Mouse (Mus musculus): ENCODE measurements around the gene Trdmt1. TPM values are rescaled to one million over a fixed set of nuclear protein-coding genes. Genes with fewer than 3 reads are reported as not detected.
A peak's percentile ranks its signal among the peaks of the same experiment; 100 is the strongest.

The Trdmt1 gene
- polyA plus RNA-seq, 1 experiment from 2014 or later: 4.4 TPM

DNA sequence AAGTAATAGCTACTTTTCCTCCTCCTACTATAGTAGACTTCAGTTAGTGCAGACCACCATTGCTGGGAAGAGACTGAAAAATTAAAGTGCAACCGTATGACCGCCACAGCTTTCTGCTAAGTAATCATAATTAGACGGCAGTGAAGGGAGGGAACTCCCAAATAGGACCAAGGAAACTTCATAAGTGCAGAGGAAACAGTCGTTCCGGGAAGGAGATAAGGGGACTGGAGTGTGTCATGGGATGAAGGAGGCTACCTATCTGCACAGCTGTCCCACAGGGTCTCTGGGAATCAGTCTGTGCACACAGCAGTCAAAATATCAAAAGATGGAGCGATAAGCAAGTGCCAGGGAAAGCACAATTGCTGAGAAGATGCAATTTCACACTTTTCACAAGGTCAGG, 13.8 kb downstream of the Trdmt1 start:
- DNase-seq (no peak), ATAC-seq (no peak)
- H3K4me3 ChIP-seq (ENCODE audit: low read depth, low read length): no peak overlapping the region
- H3K27ac ChIP-seq (ENCODE audit: low read depth): no peak overlapping the region
- WGBS (ENCODE audit: insufficient replicate concordance): 65% methylated on average over 6 of the region's 6 CpGs
- H3K4me2 ChIP-seq (ENCODE audit: low read depth, low read length): no peak overlapping the region
- TF ChIP-seq EP300 (IDR thresholded peaks at IDR 0.05; ENCODE audit: low read depth) (no peak), CTCF (IDR thresholded peaks at IDR 0.05; ENCODE audit: low read depth) (no peak)
- no peaks in the 10 kb centered on the region for H3K27me3 ChIP-seq (ENCODE audit: insufficient read depth, low read length)
- H3K9me3 ChIP-seq (ENCODE audit: low read length): no peaks in the 10 kb centered on the region
- H3K36me3 ChIP-seq (replicated peaks; ENCODE audit: insufficient read depth, low read length): no peaks in the 10 kb centered on the region
- H3K9ac ChIP-seq (replicated peaks): no peak overlapping the region
- peaks cover 12% of the 10 kb centered on the region; the same call in 1 of the 2 replicates for H3K4me1 ChIP-seq (ENCODE audit: insufficient read depth)

DNA sequence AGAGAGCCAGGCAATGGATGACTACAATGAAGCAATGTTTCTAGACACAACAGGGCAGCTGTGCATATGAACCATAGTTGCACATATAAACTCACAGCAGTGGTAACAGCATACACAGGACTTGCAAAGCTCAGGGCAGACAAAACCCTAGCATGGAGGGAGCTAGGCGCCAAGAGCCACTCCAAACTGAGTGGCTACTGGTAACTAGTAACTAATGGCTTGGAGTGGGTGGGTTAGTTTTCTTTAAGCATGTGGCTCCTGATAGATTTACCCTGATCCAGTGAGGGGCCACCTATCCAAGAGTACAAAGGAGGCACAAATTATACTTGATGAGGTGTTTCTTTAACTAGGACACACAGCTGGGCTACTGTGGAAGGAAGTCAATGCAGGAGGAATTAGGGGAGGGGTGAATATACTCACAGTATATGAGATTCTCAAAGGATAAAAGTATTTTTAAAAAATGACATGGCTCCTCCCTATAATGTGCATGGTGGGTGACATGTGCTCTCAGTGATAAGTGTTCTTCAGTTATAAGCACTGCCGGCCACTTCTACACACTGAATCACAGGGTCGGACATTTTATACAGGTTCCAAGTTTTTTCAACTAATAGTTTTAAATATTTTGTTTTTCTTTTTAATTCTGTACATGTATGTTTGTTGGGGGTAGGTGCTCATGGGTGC, 15.1 kb downstream of the Trdmt1 start:
- no peaks in the 10 kb centered on the region for H3K36me3 ChIP-seq (replicated peaks; ENCODE audit: insufficient read depth, low read length)
- no peak for ATAC-seq
- TF ChIP-seq EP300 (IDR thresholded peaks at IDR 0.05; ENCODE audit: low read depth): no peak
- no peak for TF ChIP-seq CTCF (IDR thresholded peaks at IDR 0.05; ENCODE audit: low read depth)
- H3K4me2 ChIP-seq (ENCODE audit: low read depth, low read length): no peak overlapping the region
- H3K9me3 ChIP-seq (ENCODE audit: low read length): no peaks in the 10 kb centered on the region
- H3K27me3 ChIP-seq (ENCODE audit: insufficient read depth, low read length): no peaks in the 10 kb centered on the region
- 62% methylated on average over 3 of the region's 3 CpGs for WGBS (ENCODE audit: insufficient replicate concordance)
- no peak overlapping the region for H3K4me3 ChIP-seq (ENCODE audit: low read depth, low read length)
- DNase-seq: no peak
- H3K9ac ChIP-seq (replicated peaks): no peak overlapping the region
- H3K27ac ChIP-seq (ENCODE audit: low read depth): no peak overlapping the region
- H3K4me1 ChIP-seq (ENCODE audit: insufficient read depth): peaks cover 10% of the 10 kb centered on the region; the same call in 1 of the 2 replicates

DNA sequence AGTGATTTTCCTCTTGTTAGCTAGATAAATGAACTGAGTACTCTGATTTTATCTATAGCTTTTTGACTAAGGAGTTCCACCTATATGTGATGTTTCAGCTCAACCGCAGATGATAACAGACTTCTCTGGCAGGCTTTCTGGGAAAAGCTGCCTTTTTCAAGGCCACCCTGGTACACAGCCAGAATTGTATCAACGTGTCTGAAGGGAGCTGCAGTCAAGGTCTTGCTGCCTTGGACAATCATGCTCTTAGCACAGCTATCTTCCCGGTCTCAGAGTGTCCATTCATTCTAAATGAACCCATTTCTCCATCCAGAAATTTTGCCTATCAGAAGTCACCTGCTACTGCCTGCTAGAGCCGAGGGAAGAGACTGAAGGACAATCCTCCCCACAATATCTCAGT, 16.9 kb downstream of the Trdmt1 start:
- H3K4me1 ChIP-seq (ENCODE audit: insufficient read depth): peaks cover 16% of the 10 kb centered on the region
- H3K9ac ChIP-seq (replicated peaks): no peak overlapping the region; the same call in 1 of the 2 replicates
- no peaks in the 10 kb centered on the region for H3K36me3 ChIP-seq (replicated peaks; ENCODE audit: insufficient read depth, low read length)
- no peak overlapping the region for H3K27ac ChIP-seq (ENCODE audit: low read depth)
- TF ChIP-seq EP300 (IDR thresholded peaks at IDR 0.05; ENCODE audit: low read depth) (no peak), CTCF (IDR thresholded peaks at IDR 0.05; ENCODE audit: low read depth) (no peak)
- no peaks in the 10 kb centered on the region for H3K27me3 ChIP-seq (ENCODE audit: insufficient read depth, low read length)
- no peak overlapping the region for H3K4me3 ChIP-seq (ENCODE audit: low read depth, low read length)
- 58% methylated on average over 4 of the region's 4 CpGs for WGBS (ENCODE audit: insufficient replicate concordance)
- H3K9me3 ChIP-seq (ENCODE audit: low read length): no peaks in the 10 kb centered on the region
- DNase-seq (no peak), ATAC-seq (no peak)
- no peak overlapping the region for H3K4me2 ChIP-seq (ENCODE audit: low read depth, low read length)

DNA sequence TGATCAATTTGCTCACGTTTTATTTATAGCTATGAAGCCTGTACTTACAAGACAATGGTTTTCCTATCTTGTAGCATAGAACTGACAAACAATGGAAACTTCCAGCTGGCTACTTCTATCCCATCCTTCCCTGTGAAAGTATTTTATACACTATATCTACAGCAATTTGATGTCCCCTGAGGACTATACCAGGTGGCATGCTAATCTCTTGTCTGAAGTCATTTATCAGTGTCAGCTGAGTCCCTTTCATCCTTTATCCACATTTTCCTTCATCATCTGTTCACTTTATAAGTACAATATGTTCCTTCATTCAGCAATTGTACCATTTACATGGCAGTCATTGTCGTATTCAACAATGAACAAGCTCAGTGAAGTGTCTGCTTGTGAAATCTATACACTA, 17.3 kb downstream of the Trdmt1 start:
- no peaks in the 10 kb centered on the region for H3K36me3 ChIP-seq (replicated peaks; ENCODE audit: insufficient read depth, low read length)
- H3K27ac ChIP-seq (ENCODE audit: low read depth): no peak overlapping the region
- no peaks in the 10 kb centered on the region for H3K27me3 ChIP-seq (ENCODE audit: insufficient read depth, low read length)
- WGBS (ENCODE audit: insufficient replicate concordance): 68% methylated on average over 2 of the region's 2 CpGs
- no peak overlapping the region for H3K4me2 ChIP-seq (ENCODE audit: low read depth, low read length)
- DNase-seq (no peak), ATAC-seq (no peak)
- no peak overlapping the region for H3K4me3 ChIP-seq (ENCODE audit: low read depth, low read length)
- H3K9ac ChIP-seq (replicated peaks): no peak overlapping the region
- no peaks in the 10 kb centered on the region for H3K9me3 ChIP-seq (ENCODE audit: low read length)
- no peak for TF ChIP-seq EP300 (IDR thresholded peaks at IDR 0.05; ENCODE audit: low read depth)
- TF ChIP-seq CTCF (IDR thresholded peaks at IDR 0.05; ENCODE audit: low read depth): no peak
- peaks cover 16% of the 10 kb centered on the region for H3K4me1 ChIP-seq (ENCODE audit: insufficient read depth)

DNA sequence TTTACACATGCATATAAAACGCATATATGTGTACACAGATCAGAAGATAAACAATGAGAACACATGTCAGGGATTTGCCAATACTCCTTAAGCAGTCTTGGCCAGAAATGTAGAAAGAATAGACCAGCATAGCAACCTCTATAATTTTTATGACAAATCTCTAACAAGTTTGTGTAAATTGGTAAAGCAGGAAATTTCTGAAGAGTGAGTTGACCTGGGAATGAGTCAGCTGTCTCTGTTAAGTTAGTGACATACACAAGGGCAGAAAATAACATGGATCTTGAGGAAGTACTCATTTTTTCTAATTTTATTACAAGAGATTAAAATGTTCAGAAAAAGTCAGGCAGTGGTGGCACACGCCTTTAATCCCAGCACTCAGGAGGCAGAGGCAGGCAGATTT, 18.3 kb downstream of the Trdmt1 start:
- Histone ChIP-seq H3K9me3 (ENCODE audit: low read length) (no peaks in the 10 kb centered on the region), H3K9ac (replicated peaks) (no peak overlapping the region)
- 78% methylated on average over 2 of the region's 2 CpGs for WGBS (ENCODE audit: insufficient replicate concordance)

GRCm38 (mm10) chr2:13523540-13524456, 20.7 kb downstream of the Trdmt1 start:
- H3K27me3 ChIP-seq (ENCODE audit: insufficient read depth, low read length): no peaks in the 10 kb centered on the region
- TF ChIP-seq EP300 (IDR thresholded peaks at IDR 0.05; ENCODE audit: low read depth): no peak
- no peak for TF ChIP-seq CTCF (IDR thresholded peaks at IDR 0.05; ENCODE audit: low read depth)
- ATAC-seq (peak; percentile 88), DNase-seq (peak; percentile 19)
- H3K9ac ChIP-seq (replicated peaks): no peak overlapping the region
- H3K27ac ChIP-seq (ENCODE audit: low read depth): peak overlapping the region; percentile 60
- 39% methylated on average over 8 of the region's 8 CpGs for WGBS (ENCODE audit: insufficient replicate concordance)
- H3K4me2 ChIP-seq (ENCODE audit: low read depth, low read length): peak overlapping the region; percentile 31
- peaks cover 3% of the 10 kb centered on the region; the same call in 1 of the 2 replicates for H3K36me3 ChIP-seq (replicated peaks; ENCODE audit: insufficient read depth, low read length)
- H3K4me1 ChIP-seq (ENCODE audit: insufficient read depth): peaks cover 16% of the 10 kb centered on the region
- no peak overlapping the region for H3K4me3 ChIP-seq (ENCODE audit: low read depth, low read length)
- no peaks in the 10 kb centered on the region for H3K9me3 ChIP-seq (ENCODE audit: low read length)

More for the DNA sequence above, 18.3 kb downstream of the Trdmt1 start:
- H3K27ac ChIP-seq (ENCODE audit: low read depth): no peak overlapping the region
- no peak overlapping the region for H3K4me3 ChIP-seq (ENCODE audit: low read depth, low read length)
- H3K4me2 ChIP-seq (ENCODE audit: low read depth, low read length): no peak overlapping the region
- H3K4me1 ChIP-seq (ENCODE audit: insufficient read depth): peaks cover 16% of the 10 kb centered on the region
- no peak for DNase-seq
- H3K36me3 ChIP-seq (replicated peaks; ENCODE audit: insufficient read depth, low read length): no peaks in the 10 kb centered on the region
- H3K27me3 ChIP-seq (ENCODE audit: insufficient read depth, low read length): no peaks in the 10 kb centered on the region
- TF ChIP-seq EP300 (IDR thresholded peaks at IDR 0.05; ENCODE audit: low read depth): no peak
- no peak for TF ChIP-seq CTCF (IDR thresholded peaks at IDR 0.05; ENCODE audit: low read depth)
- ATAC-seq: no peak

Data from liver, postnatal 0 days (tissue).